Mouse (Mus musculus): ENCODE data around the gene Zfp932. TPM values are rescaled to one million over a fixed set of nuclear protein-coding genes. Genes with fewer than 3 reads are reported as not detected.

Gene Zfp932
- polyA plus RNA-seq, 1 experiment from 2014 or later: 28.0 TPM

Other genes with a start within 250 kb of the Zfp932 start
- gene 4930522L14Rik, start 244.6 kb upstream of the Zfp932 start, polyA plus RNA-seq (2014; fragmentation: Nextera tagmentation; extraction: Ambion mirVana): 8.9 and 11.2 TPM in 2 replicates
- gene Gm15446, start 73.1 kb upstream of the Zfp932 start, polyA plus RNA-seq (2014; fragmentation: Nextera tagmentation; extraction: Ambion mirVana): 0.68 and 1.1 TPM in 2 replicates
- 5.7 and 6.4 TPM in 2 replicates for gene Gm17655, start 76.0 kb downstream of the Zfp932 start, polyA plus RNA-seq (2014; fragmentation: Nextera tagmentation; extraction: Ambion mirVana)
- 1.3 and 2.7 TPM in 2 replicates for gene Gm35315, start 97.9 kb downstream of the Zfp932 start, polyA plus RNA-seq (2014; fragmentation: Nextera tagmentation; extraction: Ambion mirVana)
- 0.43 and 1.3 TPM in 2 replicates for gene Plcxd1, start 103.4 kb downstream of the Zfp932 start, polyA plus RNA-seq (2014; fragmentation: Nextera tagmentation; extraction: Ambion mirVana)
- gene Gtpbp6, start 111.7 kb downstream of the Zfp932 start, polyA plus RNA-seq (2014; fragmentation: Nextera tagmentation; extraction: Ambion mirVana): 24.4 and 28.2 TPM in 2 replicates
- gene Zfp605, start 113.6 kb downstream of the Zfp932 start, polyA plus RNA-seq (2014; fragmentation: Nextera tagmentation; extraction: Ambion mirVana): 6.3 and 6.4 TPM in 2 replicates
- gene Chfr, start 139.3 kb downstream of the Zfp932 start, polyA plus RNA-seq (2014; fragmentation: Nextera tagmentation; extraction: Ambion mirVana): 64.1 and 69.2 TPM in 2 replicates
- gene Golga3, start 180.2 kb downstream of the Zfp932 start, polyA plus RNA-seq (2014; fragmentation: Nextera tagmentation; extraction: Ambion mirVana): 20.0 and 20.7 TPM in 2 replicates
- 39.0 and 48.6 TPM in 2 replicates for gene Ankle2, start 234.5 kb downstream of the Zfp932 start, polyA plus RNA-seq (2014; fragmentation: Nextera tagmentation; extraction: Ambion mirVana)

Data from forebrain, embryonic 11.5 days (tissue).